Mouse (Mus musculus): ENCODE data around the gene Gm28372.

Gene Gm28372

GRCm38 (mm10) chr2:130411558-130412495 lies 6.8 kb downstream of the Gm28372 start:
- peak; percentile 85 for DNase-seq (ENCODE audit: low read depth, low spot score)

GRCm38 (mm10) chr2:130412775-130413174 lies 7.7 kb downstream of the Gm28372 start:
- no peak for DNase-seq (ENCODE audit: low read depth, low spot score)

- DNase-seq (ENCODE audit: low read depth, low spot score), result peak; percentile 10
These were observed 9.2 kb downstream of the Gm28372 start for GRCm38 (mm10) chr2:130414094-130414856.

- DNase-seq (ENCODE audit: low read depth, low spot score), result no peak
These were observed 17.0 kb downstream of the Gm28372 start for GRCm38 (mm10) chr2:130421781-130422620.

GRCm38 (mm10) chr2:130423397-130424125 lies 18.5 kb downstream of the Gm28372 start:
- peak; percentile 81 for DNase-seq (ENCODE audit: low read depth, low spot score)

GRCm38 (mm10) chr2:130424126-130424853 lies 19.3 kb downstream of the Gm28372 start, which contains the start of the genes Vps16 and Pced1a:
Vps16 (plus strand) TSS chr2:130424339.
Pced1a (minus strand) TSS chr2:130424701.
- peak; percentile 97 for DNase-seq (ENCODE audit: low read depth, low spot score)

GRCm38 (mm10) chr2:130425112-130425511 lies 20.1 kb downstream of the Gm28372 start:
- peak; percentile 59 for DNase-seq (ENCODE audit: low read depth, low spot score)

- DNase-seq (ENCODE audit: low read depth, low spot score), result no peak
These were observed 24.8 kb downstream of the Gm28372 start for GRCm38 (mm10) chr2:130429851-130430250.

- no peak for DNase-seq (ENCODE audit: low read depth, low spot score)
These were observed 25.4 kb downstream of the Gm28372 start for GRCm38 (mm10) chr2:130430484-130430883.

- DNase-seq (ENCODE audit: low read depth, low spot score), result no peak
These were observed 27.1 kb downstream of the Gm28372 start for GRCm38 (mm10) chr2:130432157-130432556.

- DNase-seq (ENCODE audit: low read depth, low spot score), result peak; percentile 82
These were observed 28.1 kb downstream of the Gm28372 start for GRCm38 (mm10) chr2:130433152-130433551.

- DNase-seq (ENCODE audit: low read depth, low spot score), result no peak
These were observed 31.7 kb downstream of the Gm28372 start for GRCm38 (mm10) chr2:130436769-130437168.

- DNase-seq (ENCODE audit: low read depth, low spot score), result no peak
These were observed 33.8 kb downstream of the Gm28372 start for GRCm38 (mm10) chr2:130438861-130439260.

- no peak for DNase-seq (ENCODE audit: low read depth, low spot score)
These were observed 34.9 kb downstream of the Gm28372 start for GRCm38 (mm10) chr2:130439840-130440480.

GRCm38 (mm10) chr2:130442162-130442561 lies 37.1 kb downstream of the Gm28372 start:
- DNase-seq (ENCODE audit: low read depth, low spot score), result no peak

- DNase-seq (ENCODE audit: low read depth, low spot score), result no peak
These were observed 43.4 kb downstream of the Gm28372 start for GRCm38 (mm10) chr2:130448449-130448848.

- peak; percentile 45 for DNase-seq (ENCODE audit: low read depth, low spot score)
These were observed 44.2 kb downstream of the Gm28372 start for GRCm38 (mm10) chr2:130449021-130449793.

GRCm38 (mm10) chr2:130449794-130450433 lies 44.9 kb downstream of the Gm28372 start, which contains the start of gene Ptpra:
Ptpra (plus strand) TSS chr2:130450278.
- peak; percentile 96 for DNase-seq (ENCODE audit: low read depth, low spot score)

All from brain, adult 2 months (tissue).